ENCODE assay signal across 20 mouse cellular contexts in the genomic region with DNA sequence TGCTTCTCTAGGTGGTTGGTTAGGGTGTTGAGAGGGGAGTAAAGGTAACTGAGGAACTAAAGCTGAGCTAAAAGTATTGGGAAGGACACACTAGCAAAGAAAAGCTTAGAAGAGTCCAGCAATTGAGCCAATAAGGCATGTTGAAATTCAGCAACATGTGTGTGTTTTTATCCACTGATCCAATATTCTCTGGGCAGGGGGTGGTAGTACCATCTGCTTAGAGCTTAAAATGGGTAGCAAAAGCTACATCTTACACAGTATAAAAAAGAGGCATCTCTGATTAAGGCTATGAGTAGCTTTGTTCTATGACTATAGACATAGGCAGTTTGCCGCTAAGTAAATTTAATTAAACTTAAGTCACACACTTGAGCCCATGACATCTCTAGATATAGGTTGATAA.
A peak's percentile ranks its signal among the peaks of the same experiment; 100 is the strongest.
DNase-seq lines count a peak whose midpoint lies in the region; ATAC-seq lines count a peak whose summit lies in the region.
"Had no signal": no experiment of that assay in that cellular context is flagged by ENCODE, and none has a peak within 500 bp of the region (broad histone marks: within the 10 kb centered on the region; RNA-seq: fewer than 3 reads in every experiment).

No protein-coding gene starts in this region.

- peak; percentile 60 for ATAC-seq in frontal cortex, adult (ENCODE audit: low TSS enrichment)
- no peak for ATAC-seq in megakaryocyte progenitor cell, adult 5-6 weeks (replicated peaks; ENCODE audit: poor library complexity)
- ATAC-seq: CD4-positive, CD25-positive, alpha-beta regulatory T cell, adult 4 months; forebrain, embryonic 14.5 days had no signal

- no peak for DNase-seq in frontal cortex, postnatal 14 days (ENCODE audit: low spot score in 2 of 2)
- peak; percentile 17 to 71 for DNase-seq in layer of hippocampus, adult 18-20 months (ENCODE audit: low spot score in 2 of 2)
- DNase-seq in layer of hippocampus, adult 9-10 months (ENCODE audit: low spot score), result no peak
- DNase-seq in right cerebral cortex, adult 2 months (ENCODE audit: low spot score in 2 of 2), result peak; percentile 6 to 17
- DNase-seq in right cerebral cortex, postnatal 25 days, result no peak
- DNase-seq in thymus, postnatal 25 days, result no peak
- DNase-seq: adrenal gland, adult 8-10 months; adrenal gland, postnatal 36 days; B cell, adult 2 months; cerebellum, adult 11 months; cerebellum, adult 8-10 months; embryo, embryonic 11 days; gastrocnemius, postnatal 10 days; heart, adult 18-20 months; heart, postnatal 10 days; heart, postnatal 4 days had no signal

Comparison
In these comparisons a context has a peak if more than half of its experiments do, and no peak if none do; other contexts are left out.
1. DNase-seq: peak in layer of hippocampus, adult 18-20 months (2 of 2) and right cerebral cortex, adult 2 months (2 of 2); none in frontal cortex, postnatal 14 days (0 of 2), layer of hippocampus, adult 9-10 months (single experiment), right cerebral cortex, postnatal 25 days (single experiment) and thymus, postnatal 25 days (single experiment).